Mouse (Mus musculus): ENCODE measurements around the gene Lrrc20. TPM values are rescaled to one million over a fixed set of nuclear protein-coding genes. Genes with fewer than 3 reads are reported as not detected.

Gene Lrrc20
- polyA plus RNA-seq, 1 experiment from 2014 or later, result 5.3 TPM

- H3K27ac ChIP-seq (ENCODE audit: low read length), result no peak overlapping the region
- no peaks in the 10 kb centered on the region for H3K9me3 ChIP-seq (ENCODE audit: control insufficient read depth, low read depth, low read length)
- H3K4me1 ChIP-seq (ENCODE audit: control insufficient read depth, insufficient read depth, low read length), result peaks cover 8% of the 10 kb centered on the region; the same call in 1 of the 2 replicates
- H3K4me2 ChIP-seq (replicated peaks; ENCODE audit: low read depth, low read length), result no peak overlapping the region
- no peaks in the 10 kb centered on the region for H3K36me3 ChIP-seq (ENCODE audit: control insufficient read depth, insufficient read depth, low read length)
- no peak overlapping the region for H3K4me3 ChIP-seq (ENCODE audit: low read depth, low read length)
- H3K9ac ChIP-seq (replicated peaks; ENCODE audit: low read depth, low read length), result no peak overlapping the region
- peaks cover 17% of the 10 kb centered on the region for H3K27me3 ChIP-seq (ENCODE audit: control insufficient read depth, insufficient read depth, low read length)
- ATAC-seq (ENCODE audit: insufficient number of reproducible peaks, insufficient read depth, low FRiP score, low read depth), result no peak
- 69% methylated on average over 4 of the region's 4 CpGs for WGBS
These were observed 152.3 kb downstream of the Lrrc20 start for GRCm38 (mm10) chr10:61627938-61628250.

Other genes with a start within 250 kb of the Lrrc20 start
- gene Adamts14, start 202.4 kb upstream of the Lrrc20 start, polyA plus RNA-seq (2014; fragmentation: Nextera tagmentation; extraction: Ambion mirVana), result 0.98 and 1.4 TPM in 2 replicates
- not detected in 2 replicates for gene Prf1, start 178.0 kb upstream of the Lrrc20 start, polyA plus RNA-seq (2014; fragmentation: Nextera tagmentation; extraction: Ambion mirVana)
- gene Pald1, start 92.3 kb upstream of the Lrrc20 start, polyA plus RNA-seq (2014; fragmentation: Nextera tagmentation; extraction: Ambion mirVana), result 14.8 and 16.5 TPM in 2 replicates
- 0.27 TPM in 1 of 2 replicates, not detected in the other for gene Nodal, start 57.8 kb upstream of the Lrrc20 start, polyA plus RNA-seq (2014; fragmentation: Nextera tagmentation; extraction: Ambion mirVana)
- 52.0 and 52.8 TPM in 2 replicates for gene Eif4ebp2, start 23.1 kb upstream of the Lrrc20 start, polyA plus RNA-seq (2014; fragmentation: Nextera tagmentation; extraction: Ambion mirVana)
- not detected in 2 replicates for gene Npffr1, start 119.7 kb downstream of the Lrrc20 start, polyA plus RNA-seq (2014; fragmentation: Nextera tagmentation; extraction: Ambion mirVana)
- gene Ppa1, start 172.8 kb downstream of the Lrrc20 start, polyA plus RNA-seq (2014; fragmentation: Nextera tagmentation; extraction: Ambion mirVana), result 145 and 152 TPM in 2 replicates
- 246 and 260 TPM in 2 replicates for gene Sar1a, start 204.5 kb downstream of the Lrrc20 start, polyA plus RNA-seq (2014; fragmentation: Nextera tagmentation; extraction: Ambion mirVana)
- gene Tysnd1, start 219.7 kb downstream of the Lrrc20 start, polyA plus RNA-seq (2014; fragmentation: Nextera tagmentation; extraction: Ambion mirVana), result 27.3 and 27.5 TPM in 2 replicates
- 16.5 and 17.2 TPM in 2 replicates for gene Aifm2, start 239.5 kb downstream of the Lrrc20 start, polyA plus RNA-seq (2014; fragmentation: Nextera tagmentation; extraction: Ambion mirVana)

Measured in stomach, embryonic 14.5 days (tissue).